Mouse (Mus musculus): Measurements from ENCODE around the gene Mical1.
A peak's percentile ranks its signal among the peaks of the same experiment; 100 is the strongest.

GRCm38 (mm10) chr10:41489294-41489693, 13.2 kb downstream of the Mical1 start:
- TF ChIP-seq CTCF (IDR thresholded peaks at IDR 0.05; ENCODE audit: extremely low read depth, insufficient read length, insufficient replicate concordance, low read depth, low read length) (peak; percentile 36; the same call in 1 of the 2 replicates), POLR2A (IDR thresholded peaks at IDR 0.05; ENCODE audit: low read depth, low read length) (0 out of 2 replicates have a peak, but pooled peaks have one; percentile 18)
